Mouse (Mus musculus): ENCODE measurements at regions not wholly inside any gene's neighbourhood (a gene's known extent, or its start where the extent isn't known, plus 50 kb on each side); places are given as distances from the start of the nearest gene placed in this dataset.
A peak's percentile ranks its signal among the peaks of the same experiment; 100 is the strongest.

- no peak for DNase-seq (ENCODE audit: extremely low spot score in 1 of 2, low spot score in 2 of 2)
- intact Hi-C loops (cut with DNase I): no loop called here
These were observed 147.3 kb downstream of the Dmac1 start for GRCm38 (mm10) chr4:75130757-75131156.

- no peak for DNase-seq (ENCODE audit: extremely low spot score in 1 of 2, low spot score in 2 of 2)
- intact Hi-C loops (cut with DNase I): no loop called here
These were observed 162.2 kb downstream of the Dmac1 start for GRCm38 (mm10) chr4:75115887-75116286.

GRCm38 (mm10) chr4:75115346-75115745 is 162.8 kb downstream of the Dmac1 start:
- DNase-seq (ENCODE audit: extremely low spot score in 1 of 2, low spot score in 2 of 2): no peak
- intact Hi-C loops (cut with DNase I): no loop called here

- intact Hi-C loops (cut with DNase I): loop anchor here (10.0 kb wide), 1 partner anchor 1879 kb away; no protein-coding TSS in a partner anchor
These were observed 212.3 kb downstream of the Dmac1 start for GRCm38 (mm10) chr4:75065782-75066181.

GRCm38 (mm10) chr4:75063275-75063674 is 214.8 kb downstream of the Dmac1 start:
- intact Hi-C loops (cut with DNase I): loop anchor here (10.0 kb wide), 1 partner anchor 1882 kb away; no protein-coding TSS in a partner anchor
- DNase-seq (ENCODE audit: extremely low spot score in 1 of 2, low spot score in 2 of 2): no peak

More at GRCm38 (mm10) chr4:75065782-75066181, 212.3 kb downstream of the Dmac1 start:
- DNase-seq (ENCODE audit: extremely low spot score in 1 of 2, low spot score in 2 of 2): peak in 1 of 2 experiments; percentile 6

GRCm38 (mm10) chr4:75043510-75043909 is 234.6 kb downstream of the Dmac1 start:
- no peak for DNase-seq (ENCODE audit: extremely low spot score in 1 of 2, low spot score in 2 of 2)
- intact Hi-C loops (cut with DNase I): no loop called here

DNA sequence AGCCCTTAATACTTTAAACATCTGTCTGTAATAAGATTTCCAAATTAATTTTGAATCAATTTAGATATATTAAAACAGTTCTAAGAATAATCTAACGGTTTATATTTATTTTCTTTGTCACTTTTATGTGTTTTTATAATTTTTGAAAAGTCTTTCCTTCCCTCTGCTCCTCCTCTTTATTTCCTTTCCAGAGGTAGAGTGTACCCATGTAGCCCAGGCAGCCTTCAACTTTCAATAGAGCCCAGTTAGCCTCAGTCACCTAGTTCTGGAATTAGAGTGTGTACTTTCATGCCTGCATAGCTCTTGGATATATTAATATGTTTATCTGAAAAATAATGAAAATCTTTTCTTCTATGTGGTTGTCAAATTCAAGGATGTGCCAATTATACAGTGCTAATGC is 235.5 kb downstream of the Dmac1 start:
- no peak for DNase-seq (ENCODE audit: extremely low spot score in 1 of 2, low spot score in 2 of 2)
- intact Hi-C loops (cut with DNase I): no loop called here

DNA sequence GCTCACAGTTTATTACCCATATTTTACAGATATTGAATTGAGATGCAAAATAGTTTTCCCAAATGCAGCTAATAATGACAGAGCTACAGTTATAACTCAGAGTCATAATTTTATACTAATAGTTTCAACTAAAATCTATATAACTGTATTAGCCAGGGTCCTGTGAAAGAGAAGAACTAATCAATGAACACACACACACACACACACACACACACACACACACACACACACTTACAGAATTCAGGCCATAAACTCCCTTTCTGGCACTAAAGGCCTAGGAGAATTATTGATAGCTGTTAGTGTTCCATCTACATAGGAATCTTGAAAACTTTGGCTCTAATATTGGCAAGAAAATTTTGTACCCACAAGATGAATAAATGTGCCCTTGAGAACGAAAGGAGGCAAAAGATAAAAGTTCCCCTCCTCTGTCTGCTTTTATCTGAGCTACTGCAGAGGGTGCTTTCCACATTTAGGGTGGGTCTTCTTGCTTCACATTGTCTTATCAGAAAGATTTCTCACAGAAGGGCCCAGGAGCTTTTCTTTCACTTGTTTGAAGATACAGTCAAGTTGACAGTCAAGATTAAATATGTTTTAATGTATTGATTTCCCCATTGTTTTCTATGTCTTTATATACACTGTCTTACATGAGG is 236.1 kb downstream of the Dmac1 start:
- intact Hi-C loops (cut with DNase I): no loop called here
- DNase-seq (ENCODE audit: extremely low spot score in 1 of 2, low spot score in 2 of 2): no peak

Measured in left cerebral cortex, postnatal 10 days (tissue).